Mouse (Mus musculus): ENCODE measurements around the gene Chn1.

Chn1 gene

GRCm38 (mm10) chr2:73775683-73776310, 651 bp upstream of the Chn1 start:
- no peaks in the 10 kb centered on the region for H3K27me3 ChIP-seq (ENCODE audit: control insufficient read depth, insufficient read depth, low read length, poor library complexity, severe bottlenecking)
- no peaks in the 10 kb centered on the region for H3K36me3 ChIP-seq (ENCODE audit: control insufficient read depth, insufficient read depth, low read length, poor library complexity, severe bottlenecking)
- DNase-seq (ENCODE audit: low read depth, low spot score) = no peak

GRCm38 (mm10) chr2:73772945-73773344, 2.2 kb downstream of the Chn1 start:
- Histone ChIP-seq H3K27me3 (ENCODE audit: control insufficient read depth, insufficient read depth, low read length, poor library complexity, severe bottlenecking) (no peaks in the 10 kb centered on the region), H3K36me3 (ENCODE audit: control insufficient read depth, insufficient read depth, low read length, poor library complexity, severe bottlenecking) (no peaks in the 10 kb centered on the region)
- DNase-seq (ENCODE audit: low read depth, low spot score) = no peak

DNA sequence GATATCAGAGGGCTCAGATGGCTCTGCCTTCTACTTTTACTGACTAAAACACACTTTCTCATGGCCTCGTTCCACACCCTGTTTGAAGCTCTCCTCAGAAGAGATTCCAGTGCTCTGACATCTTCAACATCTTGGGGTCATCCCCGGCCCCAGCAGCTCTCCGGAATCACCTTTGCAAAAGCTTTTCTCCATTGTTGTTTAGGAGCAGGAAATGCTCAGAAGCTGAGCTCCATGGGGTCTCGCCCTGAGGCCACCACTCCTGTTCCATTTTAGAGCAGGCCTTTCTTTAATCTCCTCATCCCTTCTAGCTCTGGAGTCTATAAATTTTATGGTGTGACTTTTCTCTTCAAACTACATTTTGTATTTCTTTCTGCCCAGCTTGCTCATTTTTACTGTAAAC, 6.5 kb downstream of the Chn1 start:
- Histone ChIP-seq H3K27me3 (ENCODE audit: control insufficient read depth, insufficient read depth, low read length, poor library complexity, severe bottlenecking) (no peaks in the 10 kb centered on the region), H3K36me3 (ENCODE audit: control insufficient read depth, insufficient read depth, low read length, poor library complexity, severe bottlenecking) (no peaks in the 10 kb centered on the region)
- no peak for DNase-seq (ENCODE audit: low read depth, low spot score)

DNA sequence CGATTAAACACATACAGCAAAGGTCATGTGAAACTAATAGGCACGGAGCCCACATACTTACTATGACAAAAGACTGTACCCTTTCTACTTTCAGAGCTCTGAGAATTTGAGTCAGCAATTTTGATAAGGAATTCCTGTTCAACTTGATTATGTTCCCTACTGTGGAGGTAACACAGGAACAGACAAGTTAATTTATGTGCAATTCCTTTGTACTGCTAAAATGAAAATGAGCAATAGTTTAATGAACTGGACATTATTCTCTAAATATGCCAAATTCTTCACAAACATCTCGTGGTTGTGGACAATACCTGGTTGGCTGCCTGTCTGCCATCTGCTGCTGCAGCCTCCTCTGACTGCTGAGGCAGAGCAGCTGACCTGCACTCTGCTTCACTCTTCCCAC, 11.6 kb downstream of the Chn1 start:
- no peak for DNase-seq (ENCODE audit: low read depth, low spot score)
- H3K27me3 ChIP-seq (ENCODE audit: control insufficient read depth, insufficient read depth, low read length, poor library complexity, severe bottlenecking) = no peaks in the 10 kb centered on the region

DNA sequence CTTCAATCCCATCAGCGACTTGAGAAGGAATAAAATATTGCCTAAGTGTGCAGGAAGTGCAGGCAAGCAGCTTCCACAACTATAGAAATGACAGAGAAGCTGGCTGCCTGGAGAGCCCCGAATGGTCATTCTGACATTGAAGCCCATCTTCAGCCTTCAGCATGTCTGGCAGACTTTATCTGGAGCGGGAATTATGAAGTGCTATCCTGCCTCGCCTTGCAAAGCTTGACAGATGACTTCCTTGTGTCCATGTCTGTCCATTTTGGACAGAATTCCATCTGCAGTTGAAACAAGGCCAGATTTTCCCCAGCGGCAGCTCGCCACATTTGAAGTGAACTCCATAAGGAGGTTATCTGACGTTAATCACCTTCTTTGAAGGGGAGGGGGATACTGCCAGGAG, 15.2 kb downstream of the Chn1 start:
- no peaks in the 10 kb centered on the region for H3K27me3 ChIP-seq (ENCODE audit: control insufficient read depth, insufficient read depth, low read length, poor library complexity, severe bottlenecking)
- DNase-seq (ENCODE audit: low read depth, low spot score) = no peak
- H3K36me3 ChIP-seq (ENCODE audit: control insufficient read depth, insufficient read depth, low read length, poor library complexity, severe bottlenecking) = no peaks in the 10 kb centered on the region

More for the DNA sequence above, 11.6 kb downstream of the Chn1 start:
- H3K36me3 ChIP-seq (ENCODE audit: control insufficient read depth, insufficient read depth, low read length, poor library complexity, severe bottlenecking) = no peaks in the 10 kb centered on the region

DNA sequence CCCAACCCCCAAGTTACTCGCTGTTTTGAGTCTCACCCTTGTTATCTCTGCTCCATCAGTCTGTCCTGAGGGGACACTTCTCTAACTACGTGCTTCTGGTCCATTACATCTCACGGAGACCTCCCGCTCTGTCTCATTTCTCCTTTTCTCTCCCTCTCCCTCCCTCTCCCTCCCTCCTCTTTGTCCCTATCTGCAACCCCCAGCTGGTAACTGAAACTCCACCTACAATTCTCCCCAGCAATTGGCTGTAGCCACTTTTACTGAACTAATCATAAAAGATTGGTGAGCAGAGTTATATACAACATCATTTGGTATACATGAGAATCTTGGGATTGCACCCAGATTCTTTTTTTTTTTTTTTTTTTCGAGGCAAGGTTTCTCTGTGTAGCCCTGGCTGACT, 16.1 kb downstream of the Chn1 start:
- DNase-seq (ENCODE audit: low read depth, low spot score) = no peak
- H3K36me3 ChIP-seq (ENCODE audit: control insufficient read depth, insufficient read depth, low read length, poor library complexity, severe bottlenecking) = no peaks in the 10 kb centered on the region
- H3K27me3 ChIP-seq (ENCODE audit: control insufficient read depth, insufficient read depth, low read length, poor library complexity, severe bottlenecking) = no peaks in the 10 kb centered on the region

DNA sequence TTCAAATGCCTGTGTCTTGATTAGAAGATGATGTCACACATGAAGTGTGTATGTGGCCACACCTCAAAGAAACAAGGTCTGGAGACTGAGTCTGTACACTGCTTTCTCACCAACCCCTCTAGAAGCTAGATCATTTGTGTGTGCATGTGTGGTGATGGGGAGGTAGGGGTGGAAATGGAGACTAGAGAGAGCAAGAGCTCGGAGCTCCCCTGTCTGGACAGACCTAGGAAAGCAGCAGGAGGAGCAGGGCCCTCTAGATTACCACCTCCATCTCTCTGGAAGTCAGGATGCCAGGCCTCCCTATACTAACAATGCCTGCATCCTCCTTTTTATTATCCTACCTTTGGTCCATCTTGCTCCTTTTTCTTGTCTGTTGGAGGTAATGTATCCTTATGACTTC, 27.8 kb downstream of the Chn1 start:
- H3K27me3 ChIP-seq (ENCODE audit: control insufficient read depth, insufficient read depth, low read length, poor library complexity, severe bottlenecking) = no peaks in the 10 kb centered on the region
- DNase-seq (ENCODE audit: low read depth, low spot score) = no peak
- no peaks in the 10 kb centered on the region for H3K36me3 ChIP-seq (ENCODE audit: control insufficient read depth, insufficient read depth, low read length, poor library complexity, severe bottlenecking)

- Histone ChIP-seq H3K27me3 (ENCODE audit: control insufficient read depth, insufficient read depth, low read length, poor library complexity, severe bottlenecking) (no peaks in the 10 kb centered on the region), H3K36me3 (ENCODE audit: control insufficient read depth, insufficient read depth, low read length, poor library complexity, severe bottlenecking) (no peaks in the 10 kb centered on the region)
- DNase-seq (ENCODE audit: low read depth, low spot score) = no peak
Observed at GRCm38 (mm10) chr2:73746375-73746770, 28.8 kb downstream of the Chn1 start.

- peak; percentile 7 for DNase-seq (ENCODE audit: low read depth, low spot score)
Observed at GRCm38 (mm10) chr2:73745647-73746374, 29.3 kb downstream of the Chn1 start.

DNA sequence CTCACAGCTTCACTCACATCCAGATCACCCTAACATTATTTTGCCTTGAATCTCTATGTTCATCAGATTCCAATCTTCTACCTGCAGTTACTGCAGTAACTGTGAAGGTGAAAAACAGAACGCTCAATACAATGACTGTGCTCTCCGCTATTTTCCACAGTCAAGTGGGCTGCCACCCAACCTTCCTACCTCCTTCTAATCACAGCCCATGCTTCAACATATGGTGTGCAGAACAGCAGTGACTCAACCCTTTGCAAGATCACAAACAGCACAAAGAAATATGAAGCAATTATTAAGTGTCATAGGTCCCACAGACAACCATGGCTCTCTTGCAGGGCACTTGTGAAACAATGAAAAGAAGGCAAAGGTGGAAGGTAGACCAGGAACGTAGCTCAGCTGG, 33.9 kb downstream of the Chn1 start:
- no peak for DNase-seq (ENCODE audit: low read depth, low spot score)
- no peaks in the 10 kb centered on the region for H3K27me3 ChIP-seq (ENCODE audit: control insufficient read depth, insufficient read depth, low read length, poor library complexity, severe bottlenecking)
- no peaks in the 10 kb centered on the region for H3K36me3 ChIP-seq (ENCODE audit: control insufficient read depth, insufficient read depth, low read length, poor library complexity, severe bottlenecking)

More at GRCm38 (mm10) chr2:73745647-73746374, 29.3 kb downstream of the Chn1 start:
- H3K27me3 ChIP-seq (ENCODE audit: control insufficient read depth, insufficient read depth, low read length, poor library complexity, severe bottlenecking) = no peaks in the 10 kb centered on the region
- H3K36me3 ChIP-seq (ENCODE audit: control insufficient read depth, insufficient read depth, low read length, poor library complexity, severe bottlenecking) = no peaks in the 10 kb centered on the region

- no peak for DNase-seq (ENCODE audit: low read depth, low spot score)
- H3K36me3 ChIP-seq (ENCODE audit: control insufficient read depth, insufficient read depth, low read length, poor library complexity, severe bottlenecking) = no peaks in the 10 kb centered on the region
- H3K27me3 ChIP-seq (ENCODE audit: control insufficient read depth, insufficient read depth, low read length, poor library complexity, severe bottlenecking) = no peaks in the 10 kb centered on the region
Observed at GRCm38 (mm10) chr2:73727868-73728267, 47.3 kb downstream of the Chn1 start.

DNA sequence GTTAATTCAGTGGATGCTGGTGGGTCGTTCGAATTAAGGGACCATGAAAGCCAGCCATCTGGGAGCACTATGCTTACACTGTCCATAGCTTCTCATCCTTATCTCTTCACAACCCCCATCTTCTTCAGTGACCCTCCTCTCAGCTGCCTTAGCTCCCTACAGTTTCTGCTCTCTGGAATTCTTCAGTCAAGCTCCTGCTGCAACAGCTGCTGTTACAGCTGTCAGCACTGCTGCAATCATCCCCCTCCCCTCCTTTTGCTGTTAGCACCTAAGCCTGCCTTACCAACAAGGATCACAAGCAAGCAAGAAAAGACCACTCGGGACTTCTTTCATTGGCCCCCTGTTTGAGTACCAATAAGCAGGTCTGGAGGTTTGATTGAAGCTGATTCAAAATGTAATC, 50.2 kb downstream of the Chn1 start:
- no peak for DNase-seq (ENCODE audit: low read depth, low spot score)
- Histone ChIP-seq H3K36me3 (ENCODE audit: control insufficient read depth, insufficient read depth, low read length, poor library complexity, severe bottlenecking) (no peaks in the 10 kb centered on the region), H3K27me3 (ENCODE audit: control insufficient read depth, insufficient read depth, low read length, poor library complexity, severe bottlenecking) (no peaks in the 10 kb centered on the region)

DNA sequence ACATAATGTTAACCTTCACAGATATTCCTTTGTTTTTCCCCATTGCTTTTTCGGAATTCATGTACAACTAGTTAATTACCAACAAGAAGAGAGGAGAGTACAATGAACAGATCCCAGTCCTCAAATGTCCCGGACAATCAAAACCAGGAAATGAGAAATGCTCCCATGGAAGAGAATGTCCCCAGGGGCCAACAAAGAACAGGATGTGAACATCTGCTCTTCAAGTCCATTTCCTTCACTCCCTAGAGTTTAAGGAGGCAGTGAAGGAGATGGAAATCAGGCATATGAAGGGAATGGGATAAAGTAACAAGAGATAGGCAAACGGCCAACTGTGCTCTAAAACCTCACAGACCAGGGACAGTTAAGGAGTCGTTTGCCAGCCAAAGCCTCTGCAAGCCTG, 53.3 kb downstream of the Chn1 start:
- Histone ChIP-seq H3K27me3 (ENCODE audit: control insufficient read depth, insufficient read depth, low read length, poor library complexity, severe bottlenecking) (no peaks in the 10 kb centered on the region), H3K36me3 (ENCODE audit: control insufficient read depth, insufficient read depth, low read length, poor library complexity, severe bottlenecking) (no peaks in the 10 kb centered on the region)
- DNase-seq (ENCODE audit: low read depth, low spot score) = no peak

DNA sequence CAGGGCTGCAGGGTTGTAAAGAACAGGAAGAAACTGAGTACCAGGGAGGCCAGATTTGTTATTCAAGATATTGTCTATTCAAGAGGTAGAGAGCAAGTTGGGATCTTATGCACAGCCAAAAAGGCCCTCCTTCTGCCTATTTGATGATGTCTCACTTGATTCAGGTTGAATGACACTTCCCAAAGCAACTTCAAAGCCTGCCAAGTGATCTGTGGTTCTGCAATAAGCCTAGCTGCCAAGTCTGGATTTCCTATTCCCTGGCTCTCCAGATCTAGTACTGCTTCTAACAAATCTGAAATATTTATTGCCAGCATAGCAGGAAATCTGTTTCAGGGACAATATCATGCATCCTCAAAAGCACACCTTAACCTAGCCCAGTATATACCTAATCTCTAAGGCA, 62.7 kb downstream of the Chn1 start:
- DNase-seq (ENCODE audit: low read depth, low spot score) = no peak
- no peaks in the 10 kb centered on the region for H3K27me3 ChIP-seq (ENCODE audit: control insufficient read depth, insufficient read depth, low read length, poor library complexity, severe bottlenecking)
- no peaks in the 10 kb centered on the region for H3K36me3 ChIP-seq (ENCODE audit: control insufficient read depth, insufficient read depth, low read length, poor library complexity, severe bottlenecking)

DNA sequence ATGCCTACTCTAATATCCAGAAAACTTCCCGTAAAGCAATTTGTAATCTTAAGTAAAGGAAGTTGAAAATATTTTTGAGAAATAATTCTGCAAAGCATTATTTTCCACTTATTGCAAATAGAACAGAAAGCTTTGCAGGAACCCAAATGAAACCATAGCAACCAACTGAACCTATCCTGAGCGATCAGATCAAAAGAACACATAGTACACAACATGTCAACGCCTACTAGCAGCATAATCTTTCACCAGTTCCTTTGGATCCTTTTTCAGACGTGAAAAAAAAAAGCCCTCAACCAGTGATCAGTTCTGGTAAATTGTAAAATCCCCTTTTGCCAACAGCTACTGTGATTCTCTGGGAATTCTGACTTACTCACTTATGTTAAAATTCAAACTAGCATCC, 82.1 kb downstream of the Chn1 start:
- no peak for DNase-seq (ENCODE audit: low read depth, low spot score)
- Histone ChIP-seq H3K27me3 (ENCODE audit: control insufficient read depth, insufficient read depth, low read length, poor library complexity, severe bottlenecking) (no peaks in the 10 kb centered on the region), H3K36me3 (ENCODE audit: control insufficient read depth, insufficient read depth, low read length, poor library complexity, severe bottlenecking) (no peaks in the 10 kb centered on the region)
